In genomic region chr8:64397876-64398275, GRCm38 (mm10) we compare ENCODE assay signal across 20 mouse cellular contexts.
DNase-seq lines count a peak whose midpoint lies in the region; ATAC-seq and TF ChIP-seq lines count a peak whose summit lies in the region.
"Had no signal": no experiment of that assay in that cellular context is flagged by ENCODE, and none has a peak within 500 bp of the region (broad histone marks: within the 10 kb centered on the region; RNA-seq: fewer than 3 reads in every experiment).

No protein-coding gene starts in this region.

- DNase-seq in heart, postnatal 14 days, result no peak
- DNase-seq in limb, embryonic 11.5 days (ENCODE audit: low spot score), result peak; percentile 34
- DNase-seq in limb, embryonic 10.5 days (ENCODE audit: low spot score), result no peak
- peak; percentile 30 for DNase-seq in embryo, embryonic 10.5 days (ENCODE audit: low spot score)
- DNase-seq in mesoderm, embryonic 11.5 days (ENCODE audit: low read depth, low spot score), result peak; percentile 43
- DNase-seq in stomach, postnatal 0 days (ENCODE audit: low spot score), result no peak
- no peak for DNase-seq in urinary bladder, postnatal 10 days (ENCODE audit: low spot score)
- DNase-seq: adrenal gland, adult 8-10 months; adrenal gland, postnatal 36 days; cerebellum, adult 2 months; cerebellum, postnatal 10 days; gastrocnemius, postnatal 36 days; heart, adult 11 months had no signal

- no peaks in the 10 kb centered on the region for H3K36me3 ChIP-seq in heart, embryonic 13.5 days
- no peaks in the 10 kb centered on the region for H3K36me3 ChIP-seq in limb, embryonic 11.5 days (ENCODE audit: control insufficient read depth, insufficient read depth, low read length)
- H3K36me3 ChIP-seq in limb, embryonic 10.5 days, result no peaks in the 10 kb centered on the region
- no peaks in the 10 kb centered on the region for H3K36me3 ChIP-seq in stomach, postnatal 0 days (ENCODE audit: control insufficient read depth, insufficient read depth, low read length)
- H3K36me3 ChIP-seq: embryonic facial prominence, embryonic 10.5 days; forebrain, embryonic 10.5 days; hindbrain, embryonic 12.5 days had no signal

- H3K4me2 ChIP-seq in heart, embryonic 13.5 days, result no peak overlapping the region
- H3K4me2 ChIP-seq in limb, embryonic 11.5 days (ENCODE audit: low read depth, severe bottlenecking), result no peak overlapping the region
- no peak overlapping the region for H3K4me2 ChIP-seq in stomach, postnatal 0 days (replicated peaks; ENCODE audit: low read depth)
- H3K4me2 ChIP-seq: hindbrain, embryonic 12.5 days had no signal

- no peak overlapping the region for H3K9ac ChIP-seq in heart, embryonic 13.5 days
- no peak overlapping the region for H3K9ac ChIP-seq in limb, embryonic 11.5 days (ENCODE audit: low read length)
- H3K9ac ChIP-seq in stomach, postnatal 0 days (ENCODE audit: low read length), result no peak overlapping the region
- H3K9ac ChIP-seq: hindbrain, embryonic 12.5 days had no signal

- 0 out of 2 replicates have a peak overlapping the region, but pooled peaks have one; percentile 5 for H3K27ac ChIP-seq in heart, embryonic 13.5 days (replicated peaks)
- H3K27ac ChIP-seq in limb, embryonic 11.5 days (replicated peaks; ENCODE audit: low read depth, low read length), result no peak overlapping the region
- no peak overlapping the region for H3K27ac ChIP-seq in limb, embryonic 10.5 days
- H3K27ac ChIP-seq in stomach, postnatal 0 days (replicated peaks), result no peak overlapping the region
- H3K27ac ChIP-seq: embryonic facial prominence, embryonic 10.5 days; forebrain, embryonic 10.5 days; hindbrain, embryonic 12.5 days had no signal

- H3K4me3 ChIP-seq in heart, embryonic 13.5 days, result no peak overlapping the region
- H3K4me3 ChIP-seq in limb, embryonic 11.5 days (ENCODE audit: low read depth, low read length), result no peak overlapping the region
- no peak overlapping the region for H3K4me3 ChIP-seq in limb, embryonic 10.5 days
- no peak overlapping the region for H3K4me3 ChIP-seq in stomach, postnatal 0 days (ENCODE audit: low read depth, low read length)
- H3K4me3 ChIP-seq: embryonic facial prominence, embryonic 10.5 days; forebrain, embryonic 10.5 days; hindbrain, embryonic 12.5 days had no signal

- no peaks in the 10 kb centered on the region for H3K9me3 ChIP-seq in heart, embryonic 13.5 days
- H3K9me3 ChIP-seq in limb, embryonic 11.5 days (ENCODE audit: control insufficient read depth, low read length), result no peaks in the 10 kb centered on the region
- H3K9me3 ChIP-seq in limb, embryonic 10.5 days (replicated peaks), result no peaks in the 10 kb centered on the region
- H3K9me3 ChIP-seq in stomach, postnatal 0 days (ENCODE audit: control insufficient read depth, low read length), result no peaks in the 10 kb centered on the region
- H3K9me3 ChIP-seq: embryonic facial prominence, embryonic 10.5 days; forebrain, embryonic 10.5 days; hindbrain, embryonic 12.5 days had no signal

- TF ChIP-seq EP300 in stomach, postnatal 0 days (optimal IDR thresholded peaks at IDR 0.05), result no peak

- TF ChIP-seq CTCF in stomach, postnatal 0 days (IDR thresholded peaks at IDR 0.05; ENCODE audit: low read depth), result no peak

- no peaks in the 10 kb centered on the region for H3K27me3 ChIP-seq in heart, embryonic 13.5 days (replicated peaks)
- no peaks in the 10 kb centered on the region for H3K27me3 ChIP-seq in limb, embryonic 11.5 days (ENCODE audit: control insufficient read depth, insufficient read depth, low read length)
- H3K27me3 ChIP-seq in limb, embryonic 10.5 days (ENCODE audit: low read depth, poor library complexity, severe bottlenecking), result no peaks in the 10 kb centered on the region; the same call in 1 of the 2 replicates
- no peaks in the 10 kb centered on the region for H3K27me3 ChIP-seq in stomach, postnatal 0 days (ENCODE audit: control insufficient read depth, insufficient read depth, low read length)
- H3K27me3 ChIP-seq: hindbrain, embryonic 12.5 days had no signal

- intact Hi-C loops in heart, postnatal 14 days (cut with DNase I), result no loop called here

- no peak for ATAC-seq in heart, embryonic 13.5 days (ENCODE audit: extremely low read depth, insufficient number of reproducible peaks, low FRiP score, low TSS enrichment)
- ATAC-seq in limb, embryonic 11.5 days (ENCODE audit: insufficient number of reproducible peaks, low FRiP score, low TSS enrichment, low read depth), result no peak
- ATAC-seq in stomach, postnatal 0 days (ENCODE audit: low FRiP score, low TSS enrichment), result no peak
- ATAC-seq: forebrain, embryonic 14.5 days; hindbrain, embryonic 16.5 days; inflammation-experienced regulatory T-cells, adult 6 months had no signal

- H3K4me1 ChIP-seq in heart, embryonic 13.5 days, result peaks cover 9% of the 10 kb centered on the region; the same call in 1 of the 2 replicates
- peaks cover 2% of the 10 kb centered on the region; the same call in 1 of the 2 replicates for H3K4me1 ChIP-seq in limb, embryonic 11.5 days (ENCODE audit: control insufficient read depth, insufficient read depth, low read length)
- H3K4me1 ChIP-seq in limb, embryonic 10.5 days, result peaks cover 15% of the 10 kb centered on the region
- no peaks in the 10 kb centered on the region for H3K4me1 ChIP-seq in stomach, postnatal 0 days (replicated peaks; ENCODE audit: control insufficient read depth, insufficient read depth)
- H3K4me1 ChIP-seq: embryonic facial prominence, embryonic 10.5 days; forebrain, embryonic 10.5 days; hindbrain, embryonic 12.5 days had no signal

- WGBS in heart, embryonic 13.5 days, result 29% methylated on average over 4 of the region's 4 CpGs
- 21% methylated on average over 4 of the region's 4 CpGs for WGBS in limb, embryonic 11.5 days
- WGBS in limb, embryonic 10.5 days, result 22% methylated on average over 4 of the region's 4 CpGs
- WGBS in stomach, postnatal 0 days, result 59% methylated on average over 4 of the region's 4 CpGs

Comparison
In these comparisons a context has a peak if more than half of its experiments do, and no peak if none do; other contexts are left out.
1. DNase-seq: peak in limb, embryonic 11.5 days (single experiment), embryo, embryonic 10.5 days (single experiment) and mesoderm, embryonic 11.5 days (single experiment); none in heart, postnatal 14 days (0 of 2), limb, embryonic 10.5 days (single experiment), stomach, postnatal 0 days (single experiment) and urinary bladder, postnatal 10 days (single experiment).